Mouse (Mus musculus): ENCODE data around the gene Lce1f. TPM values are rescaled to one million over a fixed set of nuclear protein-coding genes. Genes with fewer than 3 reads are reported as not detected.

Lce1f gene
- 83.4 and 310 TPM in 2 replicates for polyA plus RNA-seq (2012; rRNA removed)

DNA sequence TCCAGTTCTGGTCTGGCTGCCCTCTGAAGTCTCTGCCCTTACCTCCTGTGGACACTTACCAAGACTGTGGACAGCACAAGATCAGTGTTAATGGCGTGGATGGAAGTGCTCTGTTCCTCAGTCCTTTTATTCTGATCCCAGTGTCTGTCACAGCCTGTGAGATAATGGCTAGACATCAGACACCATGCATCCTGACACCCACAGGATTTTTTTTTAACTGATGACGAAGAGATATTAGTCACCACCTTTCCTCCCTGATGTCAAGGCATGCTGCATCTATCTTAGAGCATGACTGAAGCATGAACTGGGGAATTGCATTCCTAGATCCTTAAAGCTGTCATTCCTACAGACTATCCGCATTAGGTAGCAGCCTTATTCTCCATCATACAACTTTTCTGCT, at the start of gene Lce1f:
Gene Lce1f (minus strand): TSS at position 101 of the 400 bp plus-strand sequence.

DNA sequence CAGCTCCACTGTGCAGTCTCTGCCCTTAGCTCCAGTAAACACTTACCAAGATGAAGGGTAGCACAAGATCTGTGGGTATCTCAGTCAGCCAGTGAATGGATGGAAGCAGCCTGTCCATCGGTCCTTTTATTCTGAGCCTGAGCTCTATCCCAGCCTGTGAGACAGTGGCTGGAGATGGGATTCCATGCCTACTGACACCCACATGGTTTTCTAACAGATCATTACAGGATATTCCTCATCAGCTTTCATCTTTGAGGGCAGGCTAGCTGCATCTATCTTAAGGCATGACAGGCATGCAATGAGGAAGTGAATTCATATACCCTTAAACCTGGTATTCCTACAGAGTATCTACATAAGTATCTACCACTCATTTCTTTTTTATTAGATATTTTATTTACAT, 44.8 kb upstream of the Lce1f start, which contains the start of gene Lce1h:
Gene Lce1h (minus strand): TSS at position 101 of the 400 bp plus-strand sequence.

DNA sequence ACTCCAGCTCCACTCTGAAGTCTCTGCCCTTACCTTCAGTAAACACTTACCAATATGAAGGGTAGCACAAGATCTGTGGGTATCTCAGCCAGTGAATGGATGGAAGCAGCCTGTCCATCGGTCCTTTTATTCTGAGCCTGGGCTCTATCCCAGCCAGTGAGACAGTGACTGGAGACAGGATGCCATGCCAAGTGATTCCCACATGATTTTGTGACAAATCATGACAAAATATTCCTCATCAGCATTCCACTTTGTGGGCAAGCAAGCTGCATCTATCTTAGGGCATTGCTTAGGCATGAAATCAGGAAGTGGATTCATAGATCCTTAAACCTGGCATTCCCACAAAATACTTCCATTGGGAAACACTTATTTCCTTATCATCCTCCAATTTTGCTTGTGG, 32.1 kb upstream of the Lce1f start, which contains the start of gene Lce1g:
Gene Lce1g (minus strand): TSS at position 101 of the 400 bp plus-strand sequence.

DNA sequence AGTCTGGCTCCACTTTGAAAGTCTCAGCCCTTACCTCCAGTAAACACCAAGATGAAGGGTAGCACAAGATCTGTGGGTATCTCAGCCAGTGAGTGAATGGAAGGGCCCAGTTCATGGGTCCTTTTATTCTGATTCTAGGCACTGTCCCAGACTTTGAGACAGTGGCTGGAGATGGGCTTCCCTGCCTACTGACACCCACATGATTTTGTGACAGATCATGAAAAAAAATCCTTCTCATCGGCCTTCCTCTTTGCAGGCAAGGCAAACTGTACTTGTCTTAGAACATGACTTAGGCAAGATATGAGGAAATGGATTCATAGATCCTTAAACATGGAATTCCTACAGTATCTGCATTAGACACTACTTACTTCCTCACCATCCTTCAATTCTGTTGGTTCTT, 18.8 kb upstream of the Lce1f start, which contains the start of gene Gm38119:
Gene Gm38119 (minus strand): TSS at position 101 of the 400 bp plus-strand sequence.

DNA sequence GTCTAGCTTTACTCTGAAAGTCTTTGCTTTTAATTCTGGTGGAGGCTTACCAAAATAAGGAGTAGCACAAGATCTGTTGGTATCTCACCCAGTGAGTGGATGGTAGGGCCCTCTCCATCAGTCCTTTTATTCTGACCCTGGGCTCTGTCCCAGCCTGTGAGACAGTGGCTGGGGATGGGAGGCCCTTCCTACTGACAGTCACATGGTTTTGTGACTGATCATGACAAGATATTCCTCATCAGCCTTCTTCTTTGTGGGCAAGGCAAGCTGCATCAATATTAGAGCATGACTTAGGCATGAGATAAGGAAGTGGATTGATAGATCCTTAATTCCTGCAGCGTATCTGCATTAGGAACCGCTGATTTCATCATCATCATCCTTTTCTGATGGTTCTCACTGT, 11.2 kb downstream of the Lce1f start, which contains the start of gene Lce1e:
Gene Lce1e (minus strand): TSS at position 101 of the 400 bp plus-strand sequence.

DNA sequence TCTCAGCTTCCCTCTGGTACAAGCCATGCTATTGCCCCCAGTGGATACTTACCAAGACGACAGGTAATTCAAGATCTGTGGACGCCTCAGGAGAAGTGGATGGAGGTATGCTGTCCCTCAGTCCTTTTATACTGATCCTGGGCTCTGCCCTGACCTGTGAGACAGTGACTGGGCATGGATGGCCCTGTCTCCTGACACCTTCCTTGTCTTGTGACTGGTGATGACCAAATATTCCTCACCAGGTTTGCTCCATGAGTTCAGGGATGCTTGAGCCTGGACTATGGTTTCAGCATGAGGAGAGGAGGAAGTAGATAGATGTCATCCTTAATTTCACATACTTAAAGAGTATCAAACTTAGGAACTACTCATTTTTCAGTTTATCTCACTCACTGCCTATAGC, 33.0 kb downstream of the Lce1f start, which contains the start of gene Lce1d:
Gene Lce1d (minus strand): TSS at position 101 of the 400 bp plus-strand sequence.

DNA sequence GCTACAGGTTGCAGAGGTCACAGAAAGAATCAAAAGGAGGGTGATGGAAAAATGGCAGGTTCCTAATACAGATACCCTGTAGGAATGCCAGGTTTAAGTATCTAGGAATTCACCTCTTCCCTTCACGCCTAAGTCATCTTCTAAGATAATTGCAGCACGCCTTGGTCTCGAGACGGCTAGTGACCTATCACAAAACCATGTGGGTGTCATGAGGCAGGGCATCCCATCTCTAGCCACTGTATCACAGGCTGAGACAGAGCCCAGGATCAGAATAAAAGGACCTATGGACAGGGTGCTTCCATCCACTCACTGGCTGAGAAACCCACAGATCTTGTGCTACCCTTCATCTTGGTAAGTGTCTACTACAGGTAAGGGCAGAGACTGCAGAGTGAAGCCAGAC, 41.2 kb downstream of the Lce1f start, which contains the start of gene Lce1c:
Gene Lce1c (plus strand): TSS at position 301 of the 400 bp plus-strand sequence.

DNA sequence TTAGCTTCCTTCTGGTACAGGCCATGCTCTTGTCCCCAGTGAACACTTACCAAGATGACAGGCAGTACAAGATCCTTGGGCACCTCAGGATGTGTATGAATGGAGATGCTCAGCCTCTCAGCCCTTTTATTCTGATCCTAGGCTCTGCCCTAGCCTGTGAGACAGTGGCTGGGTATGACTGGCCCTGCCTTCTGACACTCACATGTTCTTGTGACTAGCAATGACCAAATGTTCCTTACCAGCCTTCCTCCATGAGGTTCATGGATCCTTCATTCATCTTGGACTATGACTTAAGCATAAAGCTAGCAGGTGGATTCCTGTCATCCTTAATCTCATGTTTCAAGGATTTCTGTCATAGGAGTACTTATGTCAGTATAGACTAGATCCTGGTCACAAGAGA, 49.9 kb downstream of the Lce1f start, which contains the start of gene Lce1a2:
Gene Lce1a2 (minus strand): TSS at position 101 of the 400 bp plus-strand sequence.

Other genes with a start within 250 kb of the Lce1f start
- gene Sprr1a, start 234.5 kb downstream of the Lce1f start, polyA plus RNA-seq (2012; rRNA removed) = 608 and 748 TPM in 2 replicates
- not detected in 2 replicates for gene Sprr4, start 219.9 kb downstream of the Lce1f start, polyA plus RNA-seq (2012; rRNA removed)
- 0.13 and 0.28 TPM in 2 replicates for gene 2310046K23Rik, start 185.8 kb downstream of the Lce1f start, polyA plus RNA-seq (2012; rRNA removed)
- gene Ivl, start 146.6 kb downstream of the Lce1f start, polyA plus RNA-seq (2012; rRNA removed) = 1.8 and 2.7 TPM in 2 replicates
- gene Smcp, start 131.4 kb downstream of the Lce1f start, polyA plus RNA-seq (2012; rRNA removed) = not detected in 2 replicates
- 2.9 and 3.0 TPM in 2 replicates for gene 2210017I01Rik, start 112.9 kb downstream of the Lce1f start, polyA plus RNA-seq (2012; rRNA removed)
- gene Lce6a, start 98.7 kb downstream of the Lce1f start, polyA plus RNA-seq (2012; rRNA removed) = 0.77 and 3.0 TPM in 2 replicates
- gene Lce1a1, start 72.0 kb downstream of the Lce1f start, polyA plus RNA-seq (2012; rRNA removed) = 113 and 390 TPM in 2 replicates
- 117 and 331 TPM in 2 replicates for gene Lce1b, start 63.4 kb downstream of the Lce1f start, polyA plus RNA-seq (2012; rRNA removed)
- gene Lce1a2, start 50.0 kb downstream of the Lce1f start, polyA plus RNA-seq (2012; rRNA removed) = 97.3 and 328 TPM in 2 replicates
- gene Lce1c, start 41.1 kb downstream of the Lce1f start, polyA plus RNA-seq (2012; rRNA removed) = 108 and 297 TPM in 2 replicates
- gene Lce1d, start 33.1 kb downstream of the Lce1f start, polyA plus RNA-seq (2012; rRNA removed) = 105 and 245 TPM in 2 replicates
- gene Lce1e, start 11.3 kb downstream of the Lce1f start, polyA plus RNA-seq (2012; rRNA removed) = 50.9 and 159 TPM in 2 replicates
- 0.45 and 1.1 TPM in 2 replicates for gene Gm38119, start 18.7 kb upstream of the Lce1f start, polyA plus RNA-seq (2012; rRNA removed)
- gene Lce1g, start 32.0 kb upstream of the Lce1f start, polyA plus RNA-seq (2012; rRNA removed) = 41.5 and 134 TPM in 2 replicates
- 63.4 and 161 TPM in 2 replicates for gene Lce1h, start 44.7 kb upstream of the Lce1f start, polyA plus RNA-seq (2012; rRNA removed)
- 70.5 and 204 TPM in 2 replicates for gene Lce1i, start 58.5 kb upstream of the Lce1f start, polyA plus RNA-seq (2012; rRNA removed)
- gene Lce1j, start 70.2 kb upstream of the Lce1f start, polyA plus RNA-seq (2012; rRNA removed) = 58.0 and 193 TPM in 2 replicates
- 34.9 and 89.6 TPM in 2 replicates for gene Lce1k, start 87.5 kb upstream of the Lce1f start, polyA plus RNA-seq (2012; rRNA removed)
- 21.1 and 65.4 TPM in 2 replicates for gene Kprp, start 106.9 kb upstream of the Lce1f start, polyA plus RNA-seq (2012; rRNA removed)
- 33.4 and 88.8 TPM in 2 replicates for gene Lce1l, start 130.9 kb upstream of the Lce1f start, polyA plus RNA-seq (2012; rRNA removed)
- gene 2310050C09Rik, start 149.9 kb upstream of the Lce1f start, polyA plus RNA-seq (2012; rRNA removed) = 17.7 and 52.2 TPM in 2 replicates
- 68.7 and 136 TPM in 2 replicates for gene Lce3a, start 205.9 kb upstream of the Lce1f start, polyA plus RNA-seq (2012; rRNA removed)
- 78.3 and 161 TPM in 2 replicates for gene Lce3b, start 212.6 kb upstream of the Lce1f start, polyA plus RNA-seq (2012; rRNA removed)
- gene Lce3c, start 224.1 kb upstream of the Lce1f start, polyA plus RNA-seq (2012; rRNA removed) = 184 and 421 TPM in 2 replicates
- 26.4 and 44.7 TPM in 2 replicates for gene Lce3d, start 237.0 kb upstream of the Lce1f start, polyA plus RNA-seq (2012; rRNA removed)
- gene Lce3e, start 246.7 kb upstream of the Lce1f start, polyA plus RNA-seq (2012; rRNA removed) = 54.0 and 187 TPM in 2 replicates

Measured in stomach, adult 2 months (tissue).